Mouse (Mus musculus) heart, embryonic 14.5 days (tissue): ENCODE results near the gene Grb2. TPM values are rescaled to one million over a fixed set of nuclear protein-coding genes. Genes with fewer than 3 reads are reported as not detected.

ENCODE experiments used
- ATAC-seq: fragments of 200-750 bp; cut with Nextera tagmentation; 2 replicates; pipeline ENCODE4 v1.8.0; 2017; ENCODE audit warnings: low read depth, moderate TSS enrichment; ENCODE audit not compliant: insufficient number of reproducible peaks, insufficient read depth, low FRiP score
- H3K27ac ChIP-seq, 2 experiments: fragments of 200-500 bp in 1 of 2; fragments of 300-500 bp in 1 of 2; sonication (generic) in 1 of 2; replicated peaks in 1 of 2; 2 replicates each; pipeline ENCODE4 v1.5.1; 2012 to 2014; ENCODE audit warnings: low read depth in 2 of 2, low read length in 2 of 2, control low read depth in 1 of 2, mild to moderate bottlenecking in 1 of 2, mixed read lengths in 1 of 2; ENCODE audit not compliant: control insufficient read depth in 1 of 2, insufficient read depth in 1 of 2
- H3K27me3 ChIP-seq: fragments of 300-500 bp; sonication (generic); 2 replicates; pipeline ENCODE4 v1.6.1; 2014; ENCODE audit warnings: mild to moderate bottlenecking, low read length, control low read depth; ENCODE audit not compliant: control insufficient read depth, insufficient read depth
- H3K36me3 ChIP-seq: fragments of 300-500 bp; sonication (generic); 2 replicates; pipeline ENCODE4 v1.6.1; 2014; ENCODE audit warnings: mild to moderate bottlenecking, control low read depth, low read length, mixed read lengths; ENCODE audit not compliant: control insufficient read depth, insufficient read depth
- H3K4me1 ChIP-seq, 2 experiments: fragments of 200-500 bp in 1 of 2; fragments of 300-500 bp in 1 of 2; sonication (generic) in 1 of 2; 2 replicates each; pipeline ENCODE4 v1.6.1; 2012 to 2014; ENCODE audit warnings: low read length in 2 of 2, control low read depth in 1 of 2, mixed read lengths in 1 of 2; ENCODE audit not compliant: control insufficient read depth in 2 of 2, insufficient read depth in 2 of 2
- H3K4me2 ChIP-seq: fragments of 300-500 bp; sonication (generic); 2 replicates; pipeline ENCODE4 v1.6.1; 2014; ENCODE audit warnings: mild to moderate bottlenecking, low read length
- H3K4me3 ChIP-seq, 2 experiments: fragments of 200-500 bp in 1 of 2; fragments of 300-500 bp in 1 of 2; sonication (generic) in 1 of 2; 2 replicates each; pipeline ENCODE4 v1.5.1; 2012 to 2014; ENCODE audit warnings: low read length in 2 of 2, mild to moderate bottlenecking in 2 of 2, control low read depth in 1 of 2, low read depth in 1 of 2, moderate library complexity in 1 of 2; ENCODE audit not compliant: control insufficient read depth in 1 of 2, insufficient read depth in 1 of 2
- H3K9ac ChIP-seq: fragments of 300-500 bp; sonication (generic); 2 replicates; pipeline ENCODE4 v1.6.1; 2014; ENCODE audit warnings: mild to moderate bottlenecking, low read length
- H3K9me3 ChIP-seq: fragments of 300-500 bp; sonication (generic); 2 replicates; pipeline ENCODE4 v1.6.1; 2016; ENCODE audit warnings: low read length, control low read depth; ENCODE audit not compliant: control insufficient read depth
- WGBS: fragments of 180-500 bp; shearing (Covaris S2); extraction: QIAGEN DNeasy Blood & Tissue Kit; methylation state at CpG from one replicate; pipeline ENCODE4 v1.1.7; 2014; 5-methylcytosine and 5-hydroxymethylcytosine counted together
- polyA plus RNA-seq: library from polyadenylated mRNA; unstranded; fragments of >200 nt; fragmentation: Nextera tagmentation; extraction: Ambion mirVana; gene quantifications from 2 replicates; pipeline ENCODE4 v1.2.1, GENCODE M21; 2014

The Grb2 gene
- polyA plus RNA-seq, 1 experiment from 2014 or later = 59.4 TPM

GRCm38 (mm10) chr11:115712268-115712667, 3.9 kb upstream of the Grb2 start:
- 57% methylated on average over 2 of the region's 2 CpGs for WGBS
- Histone ChIP-seq H3K4me1 (peaks cover 3 to 4% of the 10 kb centered on the region in 2 experiments; a peak in 3 of 4 replicates), H3K27ac (no peak overlapping the region), H3K9ac (no peak overlapping the region), H3K36me3 (no peaks in the 10 kb centered on the region), H3K4me2 (no peak overlapping the region), H3K27me3 (no peaks in the 10 kb centered on the region), H3K4me3 (no peak overlapping the region), H3K9me3 (no peaks in the 10 kb centered on the region)
- no peak for ATAC-seq

GRCm38 (mm10) chr11:115711133-115711532, 2.7 kb upstream of the Grb2 start:
- no peak overlapping the region for H3K4me3 ChIP-seq
- no peak overlapping the region for H3K9ac ChIP-seq
- no peaks in the 10 kb centered on the region for H3K9me3 ChIP-seq
- ATAC-seq = no peak
- no peaks in the 10 kb centered on the region for H3K27me3 ChIP-seq
- no peak overlapping the region for H3K4me2 ChIP-seq
- 72% methylated on average over 9 of the region's 9 CpGs for WGBS
- peaks cover 6 to 14% of the 10 kb centered on the region in 2 experiments for H3K4me1 ChIP-seq
- no peaks in the 10 kb centered on the region for H3K36me3 ChIP-seq
- no peak overlapping the region for H3K27ac ChIP-seq

GRCm38 (mm10) chr11:115709829-115710559, 1.6 kb upstream of the Grb2 start:
- Histone ChIP-seq H3K9me3 (no peaks in the 10 kb centered on the region), H3K36me3 (no peaks in the 10 kb centered on the region), H3K9ac (peak overlapping the region; percentile 76; the same call in 1 of the 2 replicates), H3K4me2 (peak overlapping the region; percentile 90), H3K27me3 (no peaks in the 10 kb centered on the region), H3K4me3 (no peak overlapping the region), H3K27ac (no peak overlapping the region), H3K4me1 (peaks cover 6 to 22% of the 10 kb centered on the region in 2 experiments)
- ATAC-seq = no peak
- 53% methylated on average over 6 of the region's 6 CpGs for WGBS

- Histone ChIP-seq H3K27ac (peak overlapping the region; percentile 87 to 92), H3K4me2 (peak overlapping the region; percentile 90), H3K9ac (peak overlapping the region; percentile 76), H3K4me3 (peak overlapping the region; percentile 83 to 98), H3K4me1 (peaks cover 7 to 30% of the 10 kb centered on the region in 2 experiments), H3K36me3 (no peaks in the 10 kb centered on the region), H3K9me3 (no peaks in the 10 kb centered on the region), H3K27me3 (no peaks in the 10 kb centered on the region)
- no peak for ATAC-seq
- 1% methylated on average over 23 of the region's 23 CpGs for WGBS
These were observed 795 bp upstream of the Grb2 start for GRCm38 (mm10) chr11:115708956-115709828.

GRCm38 (mm10) chr11:115707313-115708208, 836 bp downstream of the Grb2 start:
- peak overlapping the region; percentile 93 for H3K4me2 ChIP-seq
- no peaks in the 10 kb centered on the region for H3K9me3 ChIP-seq
- H3K4me3 ChIP-seq = peak overlapping the region; percentile 95 to 98
- peak overlapping the region; percentile 99 for H3K9ac ChIP-seq
- H3K4me1 ChIP-seq = peaks cover 7 to 30% of the 10 kb centered on the region in 2 experiments
- ATAC-seq = peak; percentile 14; the same call in 1 of the 2 replicates
- H3K27me3 ChIP-seq = no peaks in the 10 kb centered on the region
- H3K36me3 ChIP-seq = no peaks in the 10 kb centered on the region
- WGBS = under 1% methylated on average over 44 of the region's 44 CpGs
- H3K27ac ChIP-seq = peak overlapping the region; percentile 81 to 95

- H3K4me3 ChIP-seq = peak overlapping the region in 1 of 2 experiments; percentile 98; a peak in 1 of 4 replicates
- peaks cover 7 to 30% of the 10 kb centered on the region in 2 experiments for H3K4me1 ChIP-seq
- H3K36me3 ChIP-seq = no peaks in the 10 kb centered on the region
- WGBS = 91% methylated on average over 10 of the region's 10 CpGs
- H3K4me2 ChIP-seq = peak overlapping the region; percentile 93
- no peak overlapping the region for H3K27ac ChIP-seq
- H3K27me3 ChIP-seq = no peaks in the 10 kb centered on the region
- ATAC-seq = no peak
- H3K9ac ChIP-seq = peak overlapping the region; percentile 99
- H3K9me3 ChIP-seq = no peaks in the 10 kb centered on the region
These were observed 1.8 kb downstream of the Grb2 start for GRCm38 (mm10) chr11:115706584-115706983.

- H3K4me1 ChIP-seq = peaks cover 7 to 30% of the 10 kb centered on the region in 2 experiments
- peak overlapping the region; percentile 30 to 49 for H3K27ac ChIP-seq
- H3K9me3 ChIP-seq = no peaks in the 10 kb centered on the region
- ATAC-seq = no peak
- no peak overlapping the region for H3K4me2 ChIP-seq
- H3K36me3 ChIP-seq = no peaks in the 10 kb centered on the region
- 64% methylated on average over 2 of the region's 2 CpGs for WGBS
- H3K27me3 ChIP-seq = no peaks in the 10 kb centered on the region
- H3K9ac ChIP-seq = peak overlapping the region; percentile 30; the same call in 1 of the 2 replicates
- no peak overlapping the region for H3K4me3 ChIP-seq
These were observed 2.8 kb downstream of the Grb2 start for GRCm38 (mm10) chr11:115705561-115705960.
